Mouse (Mus musculus): ENCODE data around the gene Ogdhl.

Ogdhl gene

GRCm38 (mm10) chr14:32379395-32380098 is 57.7 kb downstream of the Ogdhl start:
- DNase-seq (ENCODE audit: low read depth, low spot score): no peak

DNA sequence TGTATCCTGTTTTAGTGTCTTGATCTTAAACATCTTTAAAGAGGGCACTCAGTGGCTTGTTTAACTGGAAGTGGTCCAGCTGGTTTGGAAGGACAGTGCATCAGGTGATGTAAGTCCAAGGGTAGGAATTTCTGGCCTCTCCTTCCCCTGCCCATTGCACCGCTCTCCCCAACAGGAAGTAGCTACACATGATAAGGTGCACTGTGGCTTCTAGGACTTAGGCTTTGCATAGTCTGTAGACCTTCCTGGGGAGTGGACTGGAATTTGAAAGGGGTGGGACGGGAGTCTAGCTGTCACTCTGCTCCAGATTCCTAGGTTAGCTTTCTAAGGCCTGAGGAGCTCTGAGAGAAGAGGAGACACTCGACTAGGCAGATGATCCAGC is 58.3 kb downstream of the Ogdhl start:
- DNase-seq (ENCODE audit: low read depth, low spot score): no peak

DNA sequence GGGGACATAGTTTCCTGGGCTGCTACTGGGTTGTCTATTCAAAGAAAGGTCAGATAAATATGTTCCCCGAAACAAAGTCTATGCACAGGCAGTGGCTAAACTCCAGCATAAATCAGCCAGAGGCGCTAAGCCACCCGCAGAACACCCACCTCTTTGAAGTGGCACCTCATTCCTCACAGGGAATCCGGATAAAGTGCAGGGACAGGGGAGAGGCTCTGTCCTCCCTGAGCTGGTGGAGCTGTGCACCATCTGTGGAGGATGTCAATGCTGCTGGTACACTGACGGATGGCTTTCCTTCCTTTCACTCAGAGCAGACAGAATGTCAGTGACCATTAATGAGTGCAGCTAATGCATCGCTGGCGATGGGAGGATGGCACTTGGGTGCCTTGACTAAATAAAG is 59.2 kb downstream of the Ogdhl start:
- no peak for DNase-seq (ENCODE audit: low read depth, low spot score)

- no peak for DNase-seq (ENCODE audit: low read depth, low spot score)
Observed at GRCm38 (mm10) chr14:32381619-32382018, 59.8 kb downstream of the Ogdhl start.

DNA sequence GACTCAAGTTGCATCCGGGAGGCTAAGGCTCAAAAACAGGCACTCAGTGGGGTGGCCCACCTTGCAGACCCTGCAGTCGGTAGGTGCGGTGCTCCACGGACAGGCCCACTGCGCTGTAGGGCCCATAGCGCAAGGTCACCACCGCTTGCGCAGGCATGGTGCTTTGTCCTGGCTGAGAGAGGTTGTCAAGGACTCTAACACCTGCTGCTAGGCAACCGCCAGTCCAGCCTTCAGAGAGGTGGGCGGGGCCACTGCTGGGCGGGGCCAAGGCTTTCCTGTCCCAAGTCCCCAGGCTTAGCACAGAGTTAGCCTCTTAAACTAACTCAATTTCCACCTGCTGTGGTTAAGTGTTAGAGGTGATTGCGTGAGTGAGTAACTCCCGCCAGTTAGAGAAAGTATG is 66.4 kb downstream of the Ogdhl start, which contains the start of gene 1700024G13Rik:
Gene 1700024G13Rik, minus strand, starts transcription at position 196 of the 400 bp plus-strand sequence.
- peak; percentile 64 for DNase-seq (ENCODE audit: low read depth, low spot score)
